Mouse (Mus musculus) hindbrain, embryonic 13.5 days (tissue): ENCODE results near the gene Zfp131. TPM values are rescaled to one million over a fixed set of nuclear protein-coding genes. Genes with fewer than 3 reads are reported as not detected.

Experiments
- polyA plus RNA-seq: library from polyadenylated mRNA; unstranded; fragments of >200 nt; fragmentation: Nextera tagmentation; extraction: Ambion mirVana; gene quantifications from 2 replicates; pipeline ENCODE4 v1.2.1, GENCODE M21; 2015

The Zfp131 gene
- polyA plus RNA-seq, 1 experiment from 2014 or later = 39.9 TPM

Other genes starting within 250 kb of the Zfp131 start
- 0.30 and 0.49 TPM in 2 replicates for gene Ccl28, start 167.1 kb downstream of the Zfp131 start, polyA plus RNA-seq
- gene Hmgcs1, start 100.5 kb downstream of the Zfp131 start, polyA plus RNA-seq = 423 and 434 TPM in 2 replicates
- gene Nim1k, start 35.0 kb downstream of the Zfp131 start, polyA plus RNA-seq = 3.0 and 3.7 TPM in 2 replicates
- gene AF067063, start 39.3 kb upstream of the Zfp131 start, polyA plus RNA-seq = not detected in 2 replicates
- not detected in 2 replicates for gene D13Ertd608e, start 45.1 kb upstream of the Zfp131 start, polyA plus RNA-seq
- gene Tcstv1, start 103.9 kb upstream of the Zfp131 start, polyA plus RNA-seq = not detected in 2 replicates
- not detected in 2 replicates for gene Gm21761, start 138.4 kb upstream of the Zfp131 start, polyA plus RNA-seq
- gene B020031M17Rik, start 159.9 kb upstream of the Zfp131 start, polyA plus RNA-seq = not detected in 2 replicates
- not detected in 2 replicates for gene Gm36079, start 236.1 kb upstream of the Zfp131 start, polyA plus RNA-seq